In the genomic region with DNA sequence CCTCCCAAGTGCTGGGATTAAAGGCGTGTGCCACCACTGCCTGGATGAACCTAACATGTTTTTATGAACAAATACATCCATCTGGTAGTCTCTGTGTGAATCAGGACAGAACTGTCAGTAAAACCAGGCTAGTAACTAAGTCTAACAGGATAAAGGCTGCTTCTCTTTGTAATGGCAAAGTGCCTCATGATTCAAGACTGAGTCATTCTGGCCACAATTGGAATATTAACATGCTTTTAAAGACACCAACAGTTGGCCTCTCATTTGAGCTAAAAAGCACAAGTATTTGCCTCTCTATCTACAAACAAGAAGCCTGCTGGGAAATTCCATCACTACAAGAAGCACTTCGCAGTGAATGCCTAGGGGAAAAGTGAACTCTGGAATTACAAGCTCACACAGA, we compare ENCODE assay signal across 11 mouse cellular contexts.
DNase-seq lines count a peak whose midpoint lies in the region.
"Had no signal": no experiment of that assay in that cellular context is flagged by ENCODE, and none has a peak within 500 bp of the region (broad histone marks: within the 10 kb centered on the region; RNA-seq: fewer than 3 reads in every experiment).

No protein-coding gene starts in this region.

- peak; percentile 63 for DNase-seq in adrenal gland, adult 2 months
- no peak for DNase-seq in adrenal gland, postnatal 25 days
- peak; percentile 64 to 65 for DNase-seq in heart, adult 9 months (ENCODE audit: low spot score in 2 of 2)
- DNase-seq in heart, postnatal 4 days, result no peak
- DNase-seq in Muller cell, postnatal 12 days (ENCODE audit: inconsistent ontology term), result peak; percentile 96
- peak; percentile 30 for DNase-seq in layer of hippocampus, adult 9-10 months (ENCODE audit: low spot score)
- DNase-seq in cerebellum, postnatal 10 days, result no peak
- no peak for DNase-seq in spleen, postnatal 10 days (ENCODE audit: low spot score in 2 of 2)
- DNase-seq: cerebellum, adult 11 months; cerebellum, postnatal 25 days; thymus, postnatal 36 days had no signal

Comparison
In these comparisons a context has a peak if more than half of its experiments do, and no peak if none do; other contexts are left out.
1. DNase-seq: peak in adrenal gland, adult 2 months (single experiment), heart, adult 9 months (2 of 2), Muller cell, postnatal 12 days (single experiment) and layer of hippocampus, adult 9-10 months (single experiment); none in adrenal gland, postnatal 25 days (single experiment), heart, postnatal 4 days (single experiment), cerebellum, postnatal 10 days (0 of 2) and spleen, postnatal 10 days (0 of 2).